Mouse (Mus musculus) lung, postnatal 0 days (tissue): Measurements from ENCODE around the gene Pmm1. TPM values are rescaled to one million over a fixed set of nuclear protein-coding genes. Genes with fewer than 3 reads are reported as not detected.
A peak's percentile ranks its signal among the peaks of the same experiment; 100 is the strongest.

Source experiments
- ATAC-seq: fragments of 200-750 bp; cut with Nextera tagmentation; 2 replicates; pipeline ENCODE4 v1.8.0; 2017; ENCODE audit warnings: moderate library complexity
- DNase-seq: peaks from one replicate; pipeline ENCODE4 v3.0.0-alpha.2; 2016; ENCODE audit warnings: low spot score
- H3K27ac ChIP-seq: fragments of 300-500 bp; sonication (generic); 2 replicates; pipeline ENCODE4 v1.5.1; 2014; ENCODE audit warnings: antibody characterized with exemption, mild to moderate bottlenecking, low read length, mixed read lengths
- H3K27me3 ChIP-seq: fragments of 300-500 bp; sonication (generic); replicated peaks from 2 replicates; pipeline ENCODE4 v1.6.1; 2014; ENCODE audit warnings: low read length, mixed read lengths; ENCODE audit not compliant: insufficient read depth
- H3K36me3 ChIP-seq: fragments of 300-500 bp; sonication (generic); 2 replicates; pipeline ENCODE4 v1.6.1; 2014; ENCODE audit warnings: low read length, mixed read lengths; ENCODE audit not compliant: insufficient read depth
- H3K4me1 ChIP-seq: fragments of 300-500 bp; sonication (generic); 2 replicates; pipeline ENCODE4 v1.6.1; 2014; ENCODE audit warnings: antibody characterized with exemption, low read depth, low read length, mixed read lengths; ENCODE audit not compliant: insufficient read depth
- H3K4me2 ChIP-seq: fragments of 300-500 bp; sonication (generic); replicated peaks from 2 replicates; pipeline ENCODE4 v1.6.1; 2014; ENCODE audit warnings: low read depth, mild to moderate bottlenecking, low read length, moderate library complexity, mixed read lengths
- H3K4me3 ChIP-seq: fragments of 300-500 bp; sonication (generic); 2 replicates; pipeline ENCODE4 v1.5.1; 2014; ENCODE audit warnings: low read depth, low read length
- H3K9ac ChIP-seq: fragments of 300-500 bp; sonication (generic); replicated peaks from 2 replicates; pipeline ENCODE4 v1.6.1; 2014; ENCODE audit warnings: low read depth, mild to moderate bottlenecking
- H3K9me3 ChIP-seq: fragments of 300-500 bp; sonication (generic); 2 replicates; pipeline ENCODE4 v1.6.1; 2016; ENCODE audit warnings: low read length, mixed read lengths
- CTCF ChIP-seq: IDR thresholded peaks from 2 replicates; pipeline ENCODE4 v1.5.1; 2016; ENCODE audit warnings: antibody characterized with exemption, mild to moderate bottlenecking
- EP300 ChIP-seq: IDR thresholded peaks from 2 replicates; pipeline ENCODE4 v1.6.1; 2016; ENCODE audit warnings: antibody characterized with exemption, mild to moderate bottlenecking, control low read depth
- WGBS: fragments of 180-500 bp; shearing (Covaris S2); extraction: QIAGEN DNeasy Blood & Tissue Kit; methylation state at CpG from one replicate; pipeline ENCODE4 v1.1.7; 2014; 5-methylcytosine and 5-hydroxymethylcytosine counted together
- polyA plus RNA-seq: library from polyadenylated mRNA; unstranded; fragments of >200 nt; fragmentation: Nextera tagmentation; extraction: Ambion mirVana; gene quantifications from 2 replicates; pipeline ENCODE4 v1.2.1, GENCODE M21; 2015

Gene Pmm1
- polyA plus RNA-seq, 1 experiment from 2014 or later = 23.4 TPM

DNA sequence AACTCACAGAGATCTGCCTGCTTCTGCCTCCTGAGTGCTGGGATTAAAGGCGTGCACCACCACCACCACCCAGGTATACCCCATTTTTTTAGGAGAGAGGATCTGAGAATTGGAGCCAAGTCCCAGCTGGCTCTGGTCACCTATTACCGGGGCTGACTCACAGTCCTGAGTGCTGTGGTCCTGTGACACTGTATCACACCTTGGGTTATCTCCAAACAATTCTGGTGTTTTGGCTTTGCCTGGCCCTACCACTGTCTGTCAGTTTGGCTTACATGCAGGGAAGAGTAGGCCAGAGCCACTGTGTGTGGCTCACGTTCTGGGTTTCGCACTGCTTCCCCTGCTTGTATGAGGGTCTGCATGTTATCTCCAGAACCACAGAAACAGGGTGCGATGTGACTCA lies 20.5 kb downstream of the Pmm1 start:
- DNase-seq (no peak), ATAC-seq (no peak)
- 89% methylated on average over 5 of the region's 5 CpGs for WGBS
- H3K36me3 ChIP-seq = no peaks in the 10 kb centered on the region
- no peak overlapping the region for H3K9ac ChIP-seq
- no peak overlapping the region for H3K27ac ChIP-seq
- no peaks in the 10 kb centered on the region for H3K9me3 ChIP-seq
- H3K4me3 ChIP-seq = no peak overlapping the region
- no peaks in the 10 kb centered on the region; the same call in 1 of the 2 replicates for H3K4me1 ChIP-seq
- no peaks in the 10 kb centered on the region for H3K27me3 ChIP-seq
- no peak overlapping the region for H3K4me2 ChIP-seq
- TF ChIP-seq CTCF (no peak), EP300 (no peak)

- DNase-seq = no peak
- H3K4me1 ChIP-seq = no peaks in the 10 kb centered on the region; the same call in 1 of the 2 replicates
- H3K4me2 ChIP-seq = no peak overlapping the region
- no peak overlapping the region for H3K27ac ChIP-seq
- 84% methylated on average over 4 of the region's 4 CpGs for WGBS
- TF ChIP-seq EP300 = no peak
- H3K9me3 ChIP-seq = no peaks in the 10 kb centered on the region
- H3K9ac ChIP-seq = no peak overlapping the region
- H3K27me3 ChIP-seq = no peaks in the 10 kb centered on the region
- no peaks in the 10 kb centered on the region for H3K36me3 ChIP-seq
- H3K4me3 ChIP-seq = no peak overlapping the region
- no peak for ATAC-seq
Observed at GRCm38 (mm10) chr15:81939774-81940173, 21.0 kb downstream of the Pmm1 start.

DNA sequence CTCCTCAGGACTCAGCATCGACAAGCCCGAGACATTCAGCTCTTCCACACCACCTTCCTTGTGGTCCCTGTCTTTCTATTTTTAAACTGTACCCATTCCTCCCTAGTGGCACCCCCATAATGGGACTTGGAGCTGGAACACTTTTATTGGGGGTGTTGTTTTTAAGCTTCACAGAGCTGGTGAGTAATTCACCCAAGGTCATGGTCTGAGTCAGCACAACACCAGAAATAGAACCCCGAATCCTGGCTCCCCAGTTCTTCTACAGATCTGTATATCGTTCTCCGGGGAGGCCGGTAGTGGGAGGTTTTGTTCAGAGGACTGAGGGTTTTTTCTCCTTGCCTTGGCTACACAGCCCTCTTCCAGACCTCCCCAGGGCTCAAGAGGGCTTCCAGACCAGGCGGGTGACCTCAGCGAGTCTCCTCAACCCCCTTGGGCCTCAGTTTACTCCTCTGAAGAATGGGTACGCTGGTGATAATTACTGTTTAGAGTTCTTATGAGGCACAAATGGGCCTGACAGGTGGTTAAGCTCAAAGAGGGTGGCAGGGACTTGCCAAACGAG lies 21.5 kb downstream of the Pmm1 start:
- no peaks in the 10 kb centered on the region for H3K27me3 ChIP-seq
- DNase-seq (no peak), ATAC-seq (no peak)
- no peaks in the 10 kb centered on the region for H3K36me3 ChIP-seq
- H3K4me1 ChIP-seq = no peaks in the 10 kb centered on the region; the same call in 1 of the 2 replicates
- no peak overlapping the region for H3K9ac ChIP-seq
- H3K4me2 ChIP-seq = no peak overlapping the region
- TF ChIP-seq EP300 (no peak), CTCF (no peak)
- WGBS = 85% methylated on average over 10 of the region's 10 CpGs
- H3K4me3 ChIP-seq = no peak overlapping the region
- no peak overlapping the region for H3K27ac ChIP-seq
- H3K9me3 ChIP-seq = no peaks in the 10 kb centered on the region

GRCm38 (mm10) chr15:81938246-81938645 lies 22.5 kb downstream of the Pmm1 start:
- Histone ChIP-seq H3K9me3 (no peaks in the 10 kb centered on the region), H3K36me3 (no peaks in the 10 kb centered on the region), H3K4me3 (no peak overlapping the region), H3K27me3 (no peaks in the 10 kb centered on the region), H3K27ac (no peak overlapping the region), H3K4me2 (no peak overlapping the region), H3K9ac (no peak overlapping the region), H3K4me1 (no peaks in the 10 kb centered on the region; the same call in 1 of the 2 replicates)
- DNase-seq = no peak
- 37% methylated on average over 2 of the region's 2 CpGs for WGBS
- TF ChIP-seq EP300 (no peak), CTCF (peak; percentile 75)
- no peak for ATAC-seq

DNA sequence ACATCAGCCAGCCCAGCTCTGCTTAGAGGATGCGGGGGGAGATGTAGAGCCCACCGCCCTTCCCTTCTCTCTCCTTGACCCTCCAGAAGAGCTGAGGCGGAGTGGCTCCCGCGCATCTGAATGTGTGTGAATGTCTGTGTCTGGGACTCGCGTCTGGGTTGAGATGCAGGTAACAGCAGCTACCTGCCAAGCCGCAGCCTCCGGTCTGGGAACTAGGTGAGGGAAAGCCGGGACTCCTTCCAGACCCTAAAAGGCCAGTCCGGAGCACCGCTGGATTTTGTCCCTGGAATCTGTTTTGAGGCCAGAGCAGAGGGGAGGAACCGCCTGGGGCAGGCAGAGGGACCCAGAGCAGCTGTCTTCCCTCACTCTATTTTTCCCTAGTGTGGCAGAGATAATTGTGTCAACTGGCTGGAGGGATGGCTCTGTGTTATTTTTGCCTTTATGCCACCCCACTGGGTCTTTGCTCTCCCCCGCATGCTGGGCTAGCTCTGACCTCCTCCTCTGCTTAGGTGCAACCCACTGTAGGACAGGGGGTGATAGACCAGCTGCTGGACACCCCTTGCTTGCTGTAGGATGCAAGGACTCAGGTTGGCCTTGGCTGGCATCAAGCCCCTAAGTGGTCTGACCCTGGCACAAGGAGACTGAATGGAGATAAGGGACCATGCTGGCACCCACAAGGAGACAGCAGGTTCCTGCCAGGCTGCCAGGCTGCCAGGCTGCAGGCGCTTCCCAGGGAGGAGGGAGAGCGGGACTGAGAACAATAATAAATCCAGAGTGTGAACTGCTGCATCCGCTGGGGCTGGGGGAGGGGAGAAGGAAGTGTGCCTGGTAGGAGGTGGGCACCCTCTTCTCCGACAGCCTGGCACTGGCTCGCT lies 23.4 kb downstream of the Pmm1 start:
- peak overlapping the region; percentile 44 for H3K4me2 ChIP-seq
- ATAC-seq = peak; percentile 29
- H3K9ac ChIP-seq = no peak overlapping the region; the same call in 1 of the 2 replicates

DNA sequence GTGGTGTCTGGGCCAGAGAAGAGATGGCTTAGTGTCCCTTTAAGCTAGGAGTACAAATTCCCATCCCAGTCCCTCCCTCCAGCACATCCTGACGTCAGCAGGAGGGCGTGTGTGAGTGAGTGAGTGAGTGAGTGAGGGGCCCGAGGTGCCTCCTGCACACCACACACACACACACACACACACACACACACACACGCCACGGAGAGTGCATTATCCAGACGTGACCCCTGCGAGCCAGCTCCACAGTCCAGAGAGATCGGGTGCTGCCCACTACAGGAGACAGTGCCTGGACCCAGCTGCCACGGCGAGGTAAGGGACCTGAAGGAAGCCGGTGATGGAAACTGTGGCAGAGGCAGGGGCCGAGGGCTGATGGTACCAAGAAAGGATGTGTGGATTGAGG lies 24.1 kb downstream of the Pmm1 start, which contains the start of gene Csdc2:
TSS of gene Csdc2 (plus strand) at position 81 of the 400 bp plus-strand sequence.
- H3K4me3 ChIP-seq = peak within 1 kb of the TSS; percentile 25
- TF ChIP-seq EP300 = no peak
- TF ChIP-seq CTCF = peak; percentile 46
- no peaks in the 10 kb centered on the region; the same call in 1 of the 2 replicates for H3K4me1 ChIP-seq
- H3K27ac ChIP-seq = peak within 1 kb of the TSS; percentile 38; the same call in 1 of the 2 replicates
- peak within 1 kb of the TSS; percentile 44 for H3K4me2 ChIP-seq
- DNase-seq = peak; percentile 47
- no peak within 1 kb of the TSS; the same call in 1 of the 2 replicates for H3K9ac ChIP-seq
- H3K27me3 ChIP-seq = no peaks in the 10 kb centered on the region
- H3K9me3 ChIP-seq = no peaks in the 10 kb centered on the region
- no peaks in the 10 kb centered on the region for H3K36me3 ChIP-seq
- WGBS = 3% methylated on average over 12 of the region's 12 CpGs
- ATAC-seq = peak; percentile 60

More for the DNA sequence above, 23.4 kb downstream of the Pmm1 start:
- Histone ChIP-seq H3K4me1 (no peaks in the 10 kb centered on the region; the same call in 1 of the 2 replicates), H3K4me3 (peak overlapping the region; percentile 25), H3K27ac (peak overlapping the region; percentile 38; the same call in 1 of the 2 replicates), H3K36me3 (no peaks in the 10 kb centered on the region), H3K9me3 (no peaks in the 10 kb centered on the region), H3K27me3 (no peaks in the 10 kb centered on the region)
- DNase-seq = peak; percentile 39
- WGBS = 8% methylated on average over 17 of the region's 19 CpGs
- TF ChIP-seq CTCF (no peak), EP300 (no peak)
